Mouse (Mus musculus): Measurements from ENCODE around the gene Gpr162.

- TF ChIP-seq CTCF (IDR thresholded peaks at IDR 0.05; ENCODE audit: control insufficient read depth, insufficient read depth, insufficient replicate concordance, low read depth, low read length) (no peak), POLR2A (IDR thresholded peaks at IDR 0.05; ENCODE audit: control insufficient read depth, low read depth, low read length) (no peak)
Measured at GRCm38 (mm10) chr6:124822049-124822448, 41.7 kb downstream of the Gpr162 start.

Data from testis, adult 2 months (tissue).